Mouse (Mus musculus): ENCODE measurements around the gene Dlgap4. TPM values are rescaled to one million over a fixed set of nuclear protein-coding genes. Genes with fewer than 3 reads are reported as not detected.
A peak's percentile ranks its signal among the peaks of the same experiment; 100 is the strongest.

Gene Dlgap4
- total RNA-seq, 2 experiments from 2014 or later = 8.3 to 9.0 TPM

- ATAC-seq (replicated peaks; ENCODE audit: low FRiP score, poor library complexity, severe bottlenecking) = no peak
These were observed 73.2 kb downstream of the Dlgap4 start for GRCm38 (mm10) chr2:156686754-156687153.

DNA sequence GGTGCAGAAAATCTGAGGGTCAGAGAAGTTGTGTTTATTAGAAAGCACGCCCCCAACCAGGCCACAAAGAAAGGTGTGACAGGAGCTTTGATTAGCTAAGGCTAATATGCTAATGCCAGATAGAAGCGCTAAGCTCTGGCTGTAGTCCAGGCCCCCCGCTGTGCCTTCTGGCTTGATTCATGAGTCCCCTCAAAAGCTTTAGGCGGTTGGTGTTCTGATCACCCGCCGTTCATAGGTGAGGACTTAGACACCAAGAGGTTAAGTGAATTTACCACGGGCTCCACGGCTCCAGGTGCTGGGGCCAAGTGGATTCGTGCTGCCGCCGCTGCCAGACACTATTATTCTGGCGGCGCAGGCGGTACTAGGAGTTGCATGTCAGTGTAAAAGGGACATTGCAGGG is 75.1 kb downstream of the Dlgap4 start:
- no peak for ATAC-seq (replicated peaks; ENCODE audit: low FRiP score, poor library complexity, severe bottlenecking)

- no peak for ATAC-seq (replicated peaks; ENCODE audit: low FRiP score, poor library complexity, severe bottlenecking)
These were observed 77.3 kb downstream of the Dlgap4 start for GRCm38 (mm10) chr2:156690833-156691232.

GRCm38 (mm10) chr2:156691746-156692145 is 78.2 kb downstream of the Dlgap4 start:
- ATAC-seq (replicated peaks; ENCODE audit: low FRiP score, poor library complexity, severe bottlenecking) = no peak

- no peak for ATAC-seq (replicated peaks; ENCODE audit: low FRiP score, poor library complexity, severe bottlenecking)
These were observed 79.8 kb downstream of the Dlgap4 start for GRCm38 (mm10) chr2:156693241-156693807.

DNA sequence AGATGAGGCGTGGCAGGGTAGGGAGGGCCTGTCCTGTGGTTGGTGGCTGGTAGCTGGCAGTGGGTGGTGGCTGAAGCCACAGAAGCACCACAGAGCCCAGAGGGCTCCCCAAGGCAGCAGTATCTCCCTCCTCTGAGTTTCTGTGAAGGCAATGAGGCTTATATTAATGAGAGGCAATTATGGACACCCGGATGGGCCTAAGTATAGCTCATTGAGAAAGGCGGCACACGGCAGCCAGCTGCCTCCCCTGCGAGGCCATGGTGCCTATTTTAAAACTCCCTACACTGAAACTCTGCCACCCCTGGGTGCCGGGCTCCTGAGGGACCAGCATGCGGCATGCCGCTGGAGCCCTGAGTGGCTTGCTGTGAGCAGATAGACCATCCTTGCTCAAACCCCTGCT is 83.8 kb downstream of the Dlgap4 start:
- ATAC-seq (replicated peaks; ENCODE audit: low FRiP score, poor library complexity, severe bottlenecking) = no peak

GRCm38 (mm10) chr2:156698168-156698567 is 84.7 kb downstream of the Dlgap4 start:
- ATAC-seq (replicated peaks; ENCODE audit: low FRiP score, poor library complexity, severe bottlenecking) = no peak

- ATAC-seq (replicated peaks; ENCODE audit: low FRiP score, poor library complexity, severe bottlenecking) = peak; percentile 72
These were observed 92.0 kb downstream of the Dlgap4 start for GRCm38 (mm10) chr2:156705473-156705872.

GRCm38 (mm10) chr2:156716683-156717082 is 103.2 kb downstream of the Dlgap4 start:
- ATAC-seq (replicated peaks; ENCODE audit: low FRiP score, poor library complexity, severe bottlenecking) = no peak

GRCm38 (mm10) chr2:156717320-156718281 is 104.1 kb downstream of the Dlgap4 start:
- ATAC-seq (replicated peaks; ENCODE audit: low FRiP score, poor library complexity, severe bottlenecking) = no peak

- no peak for ATAC-seq (replicated peaks; ENCODE audit: low FRiP score, poor library complexity, severe bottlenecking)
These were observed 105.3 kb downstream of the Dlgap4 start for GRCm38 (mm10) chr2:156718793-156719192.

DNA sequence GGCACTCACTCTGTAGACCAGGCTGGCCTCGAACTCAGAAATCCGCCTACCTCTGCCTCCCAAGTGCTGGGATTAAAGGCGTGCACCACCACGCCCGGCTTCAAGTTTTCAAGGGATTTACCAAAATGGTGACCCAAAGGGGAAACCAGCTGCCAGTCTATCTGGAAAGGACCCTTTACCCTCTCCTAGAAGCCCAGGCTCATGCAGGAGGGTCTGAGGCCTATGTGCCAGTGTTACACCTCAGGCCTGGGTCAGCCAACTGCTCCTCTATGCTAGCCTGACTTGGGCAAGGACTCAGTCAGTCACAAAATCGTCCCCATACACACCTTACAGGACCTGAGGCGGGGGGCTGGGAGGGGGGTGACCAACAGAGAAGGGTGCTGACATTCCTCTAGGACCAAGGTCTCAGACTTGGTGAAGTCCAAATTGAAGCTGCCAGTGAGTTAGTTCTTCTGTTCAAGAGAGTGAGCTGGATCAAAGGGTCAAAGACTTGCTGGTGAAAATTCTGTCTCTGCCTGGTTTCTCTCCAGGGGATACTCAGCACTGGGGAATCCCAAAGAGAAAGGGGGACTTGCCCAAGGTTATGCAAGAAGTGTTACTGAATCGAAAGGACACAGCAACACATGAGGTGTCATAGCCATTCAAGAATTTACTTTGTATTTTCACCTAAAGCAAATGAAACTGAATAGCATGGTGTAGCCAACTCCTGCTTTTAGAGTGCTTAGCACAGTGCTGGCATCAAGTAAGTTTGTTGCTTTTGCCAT is 106.2 kb downstream of the Dlgap4 start:
- ATAC-seq (replicated peaks; ENCODE audit: low FRiP score, poor library complexity, severe bottlenecking) = peak; percentile 9; the same call in 1 of the 2 replicates

GRCm38 (mm10) chr2:156720313-156720674 is 106.8 kb downstream of the Dlgap4 start:
- ATAC-seq (replicated peaks; ENCODE audit: low FRiP score, poor library complexity, severe bottlenecking) = peak; percentile 42

- peak; percentile 89 for ATAC-seq (replicated peaks; ENCODE audit: low FRiP score, poor library complexity, severe bottlenecking)
These were observed 107.4 kb downstream of the Dlgap4 start for GRCm38 (mm10) chr2:156720675-156721553.

DNA sequence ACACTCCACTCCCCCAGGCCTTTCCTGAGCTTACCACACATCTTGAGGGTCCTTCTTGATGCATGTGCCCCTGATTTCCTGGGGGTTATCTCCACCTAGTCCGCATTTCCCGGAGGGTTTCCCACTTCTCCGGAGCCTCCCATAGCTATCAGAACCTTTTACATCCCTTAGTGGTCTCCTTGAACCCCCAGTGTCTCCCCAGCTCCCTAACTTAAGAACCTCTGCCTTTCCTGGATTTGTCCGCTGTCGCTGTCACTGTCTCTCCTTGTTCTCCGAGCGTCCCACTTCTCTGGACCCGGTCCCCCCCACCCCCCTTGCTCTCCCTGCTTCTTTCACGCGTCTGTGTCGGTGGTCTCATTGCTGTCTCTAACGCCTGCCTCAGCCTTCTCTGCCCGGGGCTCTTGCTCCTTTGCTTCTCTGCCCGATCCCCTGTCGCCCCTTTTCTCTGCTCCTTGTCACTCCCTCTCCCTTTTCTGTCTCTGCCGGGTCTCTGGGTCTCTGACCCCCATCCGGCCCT is 108.1 kb downstream of the Dlgap4 start:
- ATAC-seq (replicated peaks; ENCODE audit: low FRiP score, poor library complexity, severe bottlenecking) = no peak

- ATAC-seq (replicated peaks; ENCODE audit: low FRiP score, poor library complexity, severe bottlenecking) = no peak
These were observed 108.6 kb downstream of the Dlgap4 start for GRCm38 (mm10) chr2:156722071-156722575.

GRCm38 (mm10) chr2:156722752-156723151 is 109.2 kb downstream of the Dlgap4 start:
- ATAC-seq (replicated peaks; ENCODE audit: low FRiP score, poor library complexity, severe bottlenecking) = no peak

DNA sequence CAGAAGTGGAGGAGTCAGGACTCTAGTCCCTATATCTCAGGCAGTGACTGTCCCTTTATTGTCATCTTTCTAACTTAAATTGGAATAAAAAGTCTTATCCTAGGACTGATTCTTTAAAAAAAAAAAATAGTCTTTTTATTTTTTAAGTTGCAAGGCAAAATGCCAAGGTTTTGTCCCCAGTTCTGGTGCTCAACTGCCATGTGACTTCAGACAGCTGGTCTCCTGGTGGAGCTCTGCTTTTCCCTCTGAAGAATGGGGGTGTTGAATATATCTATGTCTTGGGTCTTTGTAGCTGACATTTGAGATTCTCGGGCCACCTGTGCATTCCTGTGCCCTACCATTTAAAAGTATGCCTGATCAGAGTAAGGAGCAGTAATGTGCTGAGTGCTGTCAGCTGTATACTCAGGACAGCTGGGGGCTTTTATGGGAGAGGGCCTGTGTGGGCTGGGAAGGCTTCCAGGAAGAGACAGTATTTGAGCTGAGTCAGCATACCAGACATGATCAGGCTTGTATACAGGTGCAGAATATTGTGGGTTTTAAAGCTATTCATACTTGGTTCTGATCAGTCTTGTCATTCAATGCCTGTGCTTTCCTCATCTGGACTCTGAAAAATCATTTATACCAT is 110.5 kb downstream of the Dlgap4 start:
- no peak for ATAC-seq (replicated peaks; ENCODE audit: low FRiP score, poor library complexity, severe bottlenecking)

GRCm38 (mm10) chr2:156724871-156725270 is 111.4 kb downstream of the Dlgap4 start:
- no peak for ATAC-seq (replicated peaks; ENCODE audit: low FRiP score, poor library complexity, severe bottlenecking)

Measured in erythroblast, adult 5-6 weeks (primary cell).